Mouse (Mus musculus) neural tube, embryonic 11.5 days (tissue): ENCODE data around the gene Elk3. TPM values are rescaled to one million over a fixed set of nuclear protein-coding genes. Genes with fewer than 3 reads are reported as not detected.

Experiments used
- ATAC-seq: fragments of 200-750 bp; cut with Nextera tagmentation; 2 replicates; pipeline ENCODE4 v1.8.0; 2017; ENCODE audit warnings: moderate number of reproducible peaks, mild to moderate bottlenecking, moderate TSS enrichment, moderate library complexity; ENCODE audit not compliant: insufficient read depth, low FRiP score, low TSS enrichment
- DNase-seq: peaks from one replicate; pipeline ENCODE4 v3.0.0-alpha.2; 2015; ENCODE audit warnings: low spot score
- H3K27ac ChIP-seq: fragments of 300-500 bp; sonication (generic); 2 replicates; pipeline ENCODE4 v1.5.1; 2014; ENCODE audit warnings: low read depth, mild to moderate bottlenecking, low read length
- H3K27me3 ChIP-seq: fragments of 300-500 bp; sonication (generic); 2 replicates; pipeline ENCODE4 v1.6.1; 2014; ENCODE audit warnings: mild to moderate bottlenecking, low read length, mixed read lengths; ENCODE audit not compliant: control insufficient read depth, insufficient read depth
- H3K36me3 ChIP-seq: fragments of 300-500 bp; sonication (generic); 2 replicates; pipeline ENCODE4 v1.6.1; 2014; ENCODE audit warnings: mild to moderate bottlenecking, low read length, moderate library complexity, mixed read lengths; ENCODE audit not compliant: control insufficient read depth, insufficient read depth
- H3K4me1 ChIP-seq: fragments of 300-500 bp; sonication (generic); 2 replicates; pipeline ENCODE4 v1.6.1; 2014; ENCODE audit warnings: low read length, mixed read lengths; ENCODE audit not compliant: control insufficient read depth, insufficient read depth
- H3K4me2 ChIP-seq: fragments of 300-500 bp; sonication (generic); 2 replicates; pipeline ENCODE4 v1.6.1; 2014; ENCODE audit warnings: low read depth, mild to moderate bottlenecking, moderate library complexity
- H3K4me3 ChIP-seq: fragments of 300-500 bp; sonication (generic); 2 replicates; pipeline ENCODE4 v1.5.1; 2014; ENCODE audit warnings: low read depth, low read length
- H3K9ac ChIP-seq: fragments of 300-500 bp; sonication (generic); 2 replicates; pipeline ENCODE4 v1.6.1; 2014; ENCODE audit warnings: mild to moderate bottlenecking, low read length
- H3K9me3 ChIP-seq: fragments of 300-500 bp; sonication (generic); 2 replicates; pipeline ENCODE4 v1.6.1; 2016; ENCODE audit warnings: low read length; ENCODE audit not compliant: control insufficient read depth
- WGBS: fragments of 180-500 bp; shearing (Covaris S2); extraction: QIAGEN DNeasy Blood & Tissue Kit; methylation state at CpG from one replicate; pipeline ENCODE4 v1.1.7; 2014; 5-methylcytosine and 5-hydroxymethylcytosine counted together
- polyA plus RNA-seq: library from polyadenylated mRNA; unstranded; fragments of >200 nt; fragmentation: Nextera tagmentation; extraction: Ambion mirVana; gene quantifications from 2 replicates; pipeline ENCODE4 v1.2.1, GENCODE M21; 2014

Gene Elk3
- polyA plus RNA-seq, 1 experiment from 2014 or later = 21.9 TPM

DNA sequence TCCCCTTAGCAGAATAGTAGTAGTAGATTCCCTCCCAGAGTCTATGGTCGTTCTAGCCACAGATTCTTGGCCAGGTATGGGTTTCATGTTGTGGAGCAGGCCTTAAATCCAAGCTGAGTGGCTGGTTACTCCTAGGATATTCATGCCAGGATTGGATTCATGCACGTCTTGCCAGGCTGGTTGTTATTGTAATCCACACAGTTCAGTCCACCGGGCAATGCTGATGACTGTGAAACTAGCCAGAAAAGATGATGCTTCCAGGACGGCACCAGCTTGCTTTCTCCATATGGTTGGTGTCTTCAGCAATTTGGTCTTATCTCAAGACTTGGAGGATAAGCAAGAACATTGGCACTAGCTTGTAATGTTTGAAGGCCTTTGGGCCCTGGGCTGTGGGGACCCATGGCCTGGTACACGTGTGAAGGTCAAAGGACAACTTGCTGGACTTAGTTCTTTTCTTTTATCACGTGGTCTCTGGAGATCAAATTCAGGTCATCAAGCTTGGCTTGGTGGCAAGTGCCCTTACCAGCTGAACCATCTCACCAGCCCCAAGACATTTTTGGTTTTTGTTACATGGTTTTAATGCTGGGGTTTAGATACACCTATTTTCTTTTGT lies 109.0 kb downstream of the Elk3 start:
- H3K27me3 ChIP-seq = no peaks in the 10 kb centered on the region
- ATAC-seq (no peak), DNase-seq (no peak)
- H3K9ac ChIP-seq = no peak overlapping the region
- WGBS = 93% methylated on average over 6 of the region's 6 CpGs
- no peaks in the 10 kb centered on the region; the same call in 1 of the 2 replicates for H3K36me3 ChIP-seq
- no peak overlapping the region for H3K4me3 ChIP-seq
- no peaks in the 10 kb centered on the region for H3K9me3 ChIP-seq
- H3K27ac ChIP-seq = no peak overlapping the region
- no peak overlapping the region for H3K4me2 ChIP-seq
- H3K4me1 ChIP-seq = no peaks in the 10 kb centered on the region

DNA sequence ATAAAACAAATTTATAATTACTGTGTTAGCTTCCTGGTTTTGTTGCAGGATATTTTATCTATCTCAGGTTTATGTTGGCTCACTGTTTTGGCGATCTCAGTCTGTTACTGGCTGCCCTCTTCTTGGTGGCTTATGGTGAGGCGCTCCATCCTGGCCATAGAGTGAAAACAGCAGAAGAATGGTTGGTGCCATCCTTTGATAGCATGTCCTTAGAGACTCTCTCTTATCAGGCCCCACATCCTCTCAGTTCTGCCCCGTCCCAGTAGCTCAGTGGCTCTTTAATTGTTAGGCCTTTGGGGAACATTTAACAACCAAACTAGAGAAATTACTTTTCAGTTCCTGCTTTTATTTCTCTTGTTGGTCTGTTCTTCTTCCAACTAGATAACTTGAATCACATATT lies 112.0 kb downstream of the Elk3 start:
- Histone ChIP-seq H3K9ac (no peak overlapping the region), H3K4me1 (peaks cover 7% of the 10 kb centered on the region; the same call in 1 of the 2 replicates), H3K36me3 (no peaks in the 10 kb centered on the region; the same call in 1 of the 2 replicates), H3K4me3 (no peak overlapping the region), H3K9me3 (no peaks in the 10 kb centered on the region), H3K27me3 (no peaks in the 10 kb centered on the region), H3K27ac (no peak overlapping the region), H3K4me2 (no peak overlapping the region)
- DNase-seq (no peak), ATAC-seq (no peak)
- WGBS = 91% methylated on average over 3 of the region's 3 CpGs

Other genes with a start within 250 kb of the Elk3 start
- 0.21 and 0.35 TPM in 2 replicates for gene Cfap54, start 229.5 kb downstream of the Elk3 start, polyA plus RNA-seq
- gene Cdk17, start 150.3 kb downstream of the Elk3 start, polyA plus RNA-seq = 37.3 and 39.7 TPM in 2 replicates
- 167 and 168 TPM in 2 replicates for gene Lta4h, start 142.3 kb upstream of the Elk3 start, polyA plus RNA-seq
- 0.12 TPM in 1 of 2 replicates, not detected in the other for gene Hal, start 177.6 kb upstream of the Elk3 start, polyA plus RNA-seq
- 0.12 TPM in 1 of 2 replicates, not detected in the other for gene Amdhd1, start 228.9 kb upstream of the Elk3 start, polyA plus RNA-seq
- gene Ccdc38, start 229.5 kb upstream of the Elk3 start, polyA plus RNA-seq = 0.33 and 0.53 TPM in 2 replicates